Mouse (Mus musculus) large intestine, adult 2 months (tissue): Measurements from ENCODE around the gene Tsc22d2. TPM values are rescaled to one million over a fixed set of nuclear protein-coding genes. Genes with fewer than 3 reads are reported as not detected.
"Not testable (repeated sequence)": the region's sequence is repeated elsewhere in the genome, so short reads cannot be mapped to it uniquely, and the experiment has no call there.

ENCODE experiments used
- DNase-seq: peaks from one replicate; pipeline ENCODE4 v3.0.0-alpha.2; 2012; ENCODE audit warnings: low read depth, low spot score
- WGBS: fragments of 180-500 bp; shearing (Covaris S2); methylation state at CpG from one replicate; pipeline ENCODE4 v1.1.7; 2018; 5-methylcytosine and 5-hydroxymethylcytosine counted together
- polyA plus RNA-seq: library from polyadenylated mRNA; depleted of rRNA; stranded (reverse); fragments of >200 nt; gene quantifications from 2 replicates; pipeline ENCODE4 v1.2.3, GENCODE M21; 2012

The Tsc22d2 gene
- polyA plus RNA-seq, 1 experiment, result 4.2 TPM

DNA sequence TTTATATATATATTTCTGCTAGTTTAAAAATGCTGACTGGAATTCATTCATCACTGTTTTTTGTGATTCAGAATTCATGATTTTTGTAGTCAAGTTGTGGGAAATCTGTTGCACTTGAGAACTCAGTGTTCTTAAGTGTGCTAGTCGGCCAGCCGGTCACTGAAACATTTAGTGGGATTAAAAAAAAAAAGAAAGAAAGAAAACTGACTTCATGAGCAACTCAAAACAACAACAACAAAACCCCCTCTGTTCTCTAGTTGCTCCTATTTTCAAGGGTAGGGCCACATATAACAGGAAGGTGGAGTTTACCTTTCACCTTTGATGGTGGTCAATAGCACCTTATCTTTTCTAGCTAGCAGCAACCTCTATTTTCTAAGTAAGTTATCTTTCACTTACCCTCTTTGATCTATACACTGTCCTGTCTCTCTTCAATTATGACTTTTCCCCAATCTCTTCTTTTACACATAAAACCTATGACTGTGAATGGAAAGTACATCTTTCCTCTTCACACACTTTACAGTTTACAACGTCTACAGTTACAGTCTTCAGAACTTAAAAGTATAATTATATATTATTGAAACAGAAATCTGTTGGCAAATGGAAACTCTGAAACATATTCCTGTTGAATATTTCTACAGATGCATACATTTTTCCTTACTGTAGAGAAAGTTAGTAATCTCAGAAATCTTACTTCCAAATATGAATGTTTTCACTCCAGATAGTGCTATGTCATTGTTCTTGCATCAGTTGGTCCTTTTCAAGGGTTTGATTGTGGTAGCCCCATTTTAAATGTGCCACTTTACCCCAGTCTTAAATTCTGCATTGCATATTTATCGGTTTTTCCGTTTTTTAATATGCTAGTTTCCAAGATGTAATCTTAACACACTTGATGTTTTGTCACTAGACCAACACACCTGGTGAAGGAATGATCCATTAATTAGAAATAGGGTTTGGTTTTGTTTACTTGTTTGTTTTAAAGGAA lies 4.5 kb downstream of the Tsc22d2 start:
- WGBS, result 5% methylated on average over 5 of the region's 5 CpGs
- DNase-seq, result no peak

DNA sequence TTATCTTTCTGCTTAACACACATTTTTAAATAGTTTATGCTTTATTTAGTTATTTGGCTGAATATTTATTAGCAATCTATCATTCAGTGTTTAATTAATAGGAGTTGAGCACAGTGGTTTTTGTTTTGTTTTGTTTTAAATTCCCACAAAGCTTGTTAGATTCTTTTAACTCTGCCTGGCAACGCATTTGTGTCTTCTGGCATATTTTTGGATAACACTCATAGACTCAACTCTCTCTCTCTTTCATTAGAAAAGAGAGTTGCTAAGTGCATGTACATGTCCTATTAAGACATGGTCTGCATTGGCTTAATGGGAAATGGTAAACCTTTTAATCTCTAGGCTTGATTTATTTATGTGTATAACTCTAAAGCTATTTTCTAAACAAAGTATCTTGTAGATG lies 14.3 kb downstream of the Tsc22d2 start:
- no peak for DNase-seq
- WGBS, result 77% methylated on average over 1 of the region's 1 CpGs

DNA sequence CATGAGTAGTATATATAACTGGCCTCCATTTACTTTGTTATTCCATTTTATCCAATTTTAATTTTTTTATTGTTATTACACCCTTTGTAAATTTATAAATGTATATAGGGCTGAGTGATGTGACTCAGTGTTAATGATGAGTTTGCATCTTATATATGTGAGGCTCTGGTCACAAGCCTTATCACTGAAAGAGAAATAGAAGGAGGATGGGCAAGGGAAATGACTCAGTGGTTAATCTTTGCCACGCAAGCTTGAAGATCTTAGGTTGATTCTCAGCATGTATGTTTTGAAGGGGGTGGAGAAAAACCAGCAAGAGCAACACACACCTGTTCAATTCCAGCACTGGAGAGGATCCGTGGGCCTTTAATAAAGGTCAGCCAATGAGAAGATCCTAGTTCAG lies 19.9 kb downstream of the Tsc22d2 start:
- DNase-seq, result no peak
- WGBS, result 77% methylated on average over 2 of the region's 2 CpGs

DNA sequence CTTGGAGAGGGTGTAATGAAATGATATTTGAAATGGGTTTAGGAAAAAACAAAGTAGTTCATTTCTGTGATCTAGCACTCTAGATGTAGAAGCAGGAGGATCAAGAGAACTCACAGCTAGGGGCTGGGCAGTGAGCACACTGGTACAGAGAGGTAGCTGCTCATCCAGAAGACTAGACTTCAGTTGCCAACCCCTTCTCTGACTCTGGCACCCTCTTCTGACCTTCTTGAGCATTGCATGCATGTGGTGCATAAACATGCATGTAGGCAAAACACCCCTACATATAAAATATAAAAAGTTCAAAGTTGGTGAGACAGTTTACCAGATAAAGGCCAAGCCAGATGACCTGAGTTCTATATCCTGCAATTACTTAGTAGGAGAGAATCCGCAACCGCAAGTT lies 33.7 kb downstream of the Tsc22d2 start:
- DNase-seq, result no peak
- 99% methylated on average over 2 of the region's 2 CpGs for WGBS

DNA sequence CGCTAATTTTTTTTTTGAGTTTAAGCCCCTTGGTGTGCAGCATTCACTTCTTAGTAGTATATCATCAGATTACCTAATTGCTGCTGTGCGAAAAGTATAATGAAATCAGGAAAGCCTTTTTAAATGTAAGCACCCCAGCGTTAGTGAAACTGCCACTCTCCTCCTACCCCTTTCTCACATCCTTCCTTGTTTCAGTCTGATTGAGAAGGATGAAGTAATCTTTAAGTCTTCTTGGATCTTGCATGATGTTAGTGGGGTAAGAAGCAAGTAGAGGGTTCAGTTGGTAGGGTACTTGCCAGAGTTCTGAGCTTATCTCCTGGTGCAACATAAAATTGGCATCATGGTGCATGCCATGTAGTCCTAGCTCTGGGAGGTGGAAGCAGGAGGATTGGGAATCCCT lies 35.0 kb downstream of the Tsc22d2 start:
- 93% methylated on average over 3 of the region's 3 CpGs for WGBS
- DNase-seq, result no peak

DNA sequence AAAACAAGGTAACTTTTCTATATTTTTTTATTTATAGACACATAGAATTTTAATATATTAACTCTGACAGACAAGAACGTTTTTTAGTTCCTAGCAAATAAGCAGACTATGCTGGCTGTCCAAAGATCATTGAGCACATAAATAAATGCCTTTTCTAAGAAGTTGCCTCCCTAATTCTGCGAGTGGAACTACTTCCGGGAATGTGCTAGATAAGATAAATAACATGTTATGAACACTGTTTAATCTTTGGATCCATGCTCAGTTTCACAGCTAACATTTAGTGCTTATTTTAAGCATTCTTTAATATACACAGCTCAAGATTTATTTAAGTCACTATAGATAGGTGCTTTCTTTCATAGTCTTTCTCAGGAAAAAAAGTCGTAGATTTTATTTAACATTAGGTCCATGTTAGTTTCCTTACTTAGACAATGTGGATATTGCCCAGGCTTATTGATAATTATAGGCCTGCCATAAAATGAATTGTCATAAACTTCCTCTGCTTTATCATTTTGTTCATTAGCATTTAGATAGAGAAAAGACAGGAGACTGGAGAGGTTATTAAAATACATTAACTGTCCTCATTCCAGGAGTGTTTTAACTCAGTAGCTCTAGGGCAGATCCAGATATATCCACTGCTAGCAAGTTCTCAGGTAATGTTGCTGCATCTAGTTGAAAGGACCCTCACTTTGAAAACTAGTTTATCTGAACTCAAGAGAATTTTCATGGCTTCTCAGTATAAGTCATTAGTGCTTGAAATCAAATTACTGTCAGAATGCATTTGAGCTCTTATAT lies 40.1 kb downstream of the Tsc22d2 start:
- 24% methylated on average over 4 of the region's 4 CpGs for WGBS
- no peak for DNase-seq

DNA sequence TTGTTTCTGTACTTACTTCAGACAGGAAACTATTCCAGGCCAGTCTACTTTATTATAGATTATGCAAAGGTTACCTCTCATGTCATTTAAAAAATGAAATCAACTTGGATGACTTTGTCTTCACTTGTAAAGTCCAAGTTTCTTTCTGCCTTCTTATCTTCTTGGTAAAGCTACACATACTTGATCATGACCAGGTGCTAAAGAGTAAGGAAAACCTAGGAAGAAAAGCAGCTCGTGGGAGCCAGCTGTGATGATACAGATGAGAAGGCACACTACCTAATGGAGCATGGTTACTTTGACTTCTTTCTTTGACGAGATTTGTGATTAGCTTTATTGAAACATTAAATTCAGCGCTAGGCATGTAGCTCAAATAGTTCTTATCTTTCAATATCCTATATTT lies 40.7 kb downstream of the Tsc22d2 start:
- 86% methylated on average over 3 of the region's 3 CpGs for WGBS
- DNase-seq, result no peak

DNA sequence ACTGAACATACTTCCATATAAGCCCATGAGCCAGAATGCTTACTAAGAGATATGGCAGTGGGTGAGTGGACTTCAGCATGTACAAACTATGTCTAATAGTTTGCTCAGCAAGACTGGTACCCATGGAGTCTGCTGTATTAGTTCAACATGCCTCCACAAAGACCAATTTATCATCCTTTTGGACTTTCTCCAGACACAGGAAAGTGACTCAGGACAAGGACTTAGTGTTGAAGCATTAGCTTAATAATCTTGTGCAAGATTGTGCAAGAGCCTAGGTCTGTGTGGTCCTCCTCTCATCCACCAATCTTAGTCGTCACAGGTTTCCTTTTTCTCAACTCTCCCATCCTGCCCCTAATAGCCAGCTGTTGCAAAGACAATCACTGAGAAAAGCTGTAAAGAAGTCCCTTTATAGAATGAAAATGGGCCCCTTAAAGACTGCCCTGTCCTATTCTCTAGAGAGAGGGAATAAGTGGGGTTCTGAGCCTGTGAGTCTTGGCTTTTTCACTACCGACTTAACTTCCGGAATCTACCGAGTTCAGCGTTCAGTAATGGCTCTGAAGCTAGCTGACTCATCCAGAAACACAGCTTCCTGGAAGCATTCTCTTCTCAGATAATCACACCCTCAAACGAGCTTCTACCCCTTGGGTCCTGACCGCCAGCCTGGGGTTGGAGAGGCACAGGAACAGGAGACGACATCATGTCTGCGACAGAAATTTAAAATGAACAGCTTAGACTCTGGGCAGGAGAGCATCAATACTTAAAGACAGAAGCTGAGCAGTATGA lies 55.3 kb downstream of the Tsc22d2 start:
- WGBS, result 59% methylated on average over 9 of the region's 9 CpGs
- no peak for DNase-seq

DNA sequence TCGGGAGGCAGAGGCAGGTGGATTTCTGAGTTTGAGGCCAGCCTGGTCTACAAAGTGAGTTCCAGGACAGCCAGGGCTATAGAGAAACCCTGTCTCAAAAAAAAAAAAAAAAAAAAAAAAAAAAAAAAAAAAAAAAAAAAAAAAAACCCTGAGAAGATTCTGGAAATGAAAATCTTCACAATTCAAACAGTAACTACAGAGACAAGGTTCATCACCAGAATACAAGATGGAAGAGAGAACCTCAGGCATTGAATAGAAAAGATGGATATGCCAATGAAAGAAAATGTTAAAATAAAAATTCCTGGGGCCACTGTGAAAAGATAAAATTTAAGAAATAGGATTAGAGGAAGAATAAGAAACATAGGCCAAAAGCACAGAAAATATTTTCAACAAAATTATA lies 60.8 kb downstream of the Tsc22d2 start:
- DNase-seq, result not testable (repeated sequence)
- WGBS, result 76% methylated on average over 1 of the region's 1 CpGs

DNA sequence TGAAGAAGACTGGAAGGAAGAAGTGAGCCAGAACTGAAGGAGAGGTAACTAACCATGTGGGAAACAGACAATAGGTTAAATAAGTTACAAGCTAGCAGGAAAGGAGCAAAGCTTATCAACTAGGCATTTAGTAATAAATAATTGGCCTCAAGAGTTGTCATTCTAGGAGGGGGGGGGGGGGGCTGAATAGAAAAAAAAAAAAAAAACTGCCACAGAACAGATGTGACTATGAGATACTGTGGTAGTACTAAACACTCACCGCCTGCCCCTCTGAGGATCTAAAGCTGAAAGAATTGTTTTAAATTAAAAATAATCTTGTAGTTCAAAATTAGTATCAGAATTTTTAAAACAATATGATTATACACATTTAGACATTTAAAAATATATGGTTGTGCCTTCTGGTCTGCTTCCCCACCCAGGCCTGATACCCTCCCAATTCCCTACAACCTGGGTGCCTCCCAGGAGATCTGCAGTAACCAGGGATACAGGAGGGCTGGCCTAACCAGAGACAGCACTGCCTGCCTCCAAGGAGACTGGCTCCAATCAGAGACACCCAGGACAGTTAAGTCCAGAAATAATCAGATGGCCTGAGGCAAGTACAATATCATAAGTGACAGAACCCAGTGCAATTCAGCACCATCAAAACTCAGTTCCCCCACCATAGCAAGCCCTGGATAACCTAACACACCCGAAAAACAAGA lies 64.4 kb downstream of the Tsc22d2 start:
- DNase-seq, result no peak
- 87% methylated on average over 2 of the region's 2 CpGs for WGBS

DNA sequence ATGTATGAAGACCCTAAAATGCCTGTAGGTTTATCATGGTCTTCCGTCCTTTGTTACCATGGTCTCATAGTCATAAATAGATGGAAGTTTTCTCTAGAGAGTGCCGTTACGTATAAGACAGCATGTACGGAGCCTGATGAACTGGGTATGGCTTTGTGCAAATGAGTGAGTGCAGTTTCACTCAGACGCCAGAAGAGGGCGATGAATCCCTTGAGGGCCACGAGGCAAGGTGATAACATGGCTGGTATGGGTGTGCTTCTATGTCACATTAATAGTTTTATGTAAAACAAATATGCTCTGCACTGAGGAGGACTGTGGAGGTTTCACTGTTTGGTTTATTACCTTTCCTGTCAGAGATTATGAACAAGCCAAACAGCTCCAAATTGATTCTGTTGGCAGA lies 71.4 kb downstream of the Tsc22d2 start:
- DNase-seq, result no peak
- 74% methylated on average over 7 of the region's 7 CpGs for WGBS

DNA sequence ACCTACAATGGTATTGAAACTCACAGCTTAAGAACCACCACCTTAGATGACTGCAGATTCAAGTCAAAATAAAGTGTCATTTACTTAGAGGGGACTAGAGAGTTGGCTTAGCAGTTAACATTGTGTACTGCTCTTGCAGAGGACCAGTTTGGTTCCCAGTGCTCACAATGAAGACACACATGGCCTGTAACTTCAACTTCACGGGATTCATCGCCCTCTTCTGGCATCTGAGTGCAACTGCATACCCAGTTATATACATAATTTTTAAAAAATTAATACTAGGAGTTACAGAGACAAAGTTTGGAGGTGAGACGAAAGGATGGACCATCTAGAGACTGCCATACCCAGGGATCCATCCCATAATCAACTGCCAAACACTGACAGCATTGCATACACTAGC lies 72.6 kb downstream of the Tsc22d2 start:
- WGBS, result 73% methylated on average over 3 of the region's 3 CpGs
- DNase-seq, result no peak

DNA sequence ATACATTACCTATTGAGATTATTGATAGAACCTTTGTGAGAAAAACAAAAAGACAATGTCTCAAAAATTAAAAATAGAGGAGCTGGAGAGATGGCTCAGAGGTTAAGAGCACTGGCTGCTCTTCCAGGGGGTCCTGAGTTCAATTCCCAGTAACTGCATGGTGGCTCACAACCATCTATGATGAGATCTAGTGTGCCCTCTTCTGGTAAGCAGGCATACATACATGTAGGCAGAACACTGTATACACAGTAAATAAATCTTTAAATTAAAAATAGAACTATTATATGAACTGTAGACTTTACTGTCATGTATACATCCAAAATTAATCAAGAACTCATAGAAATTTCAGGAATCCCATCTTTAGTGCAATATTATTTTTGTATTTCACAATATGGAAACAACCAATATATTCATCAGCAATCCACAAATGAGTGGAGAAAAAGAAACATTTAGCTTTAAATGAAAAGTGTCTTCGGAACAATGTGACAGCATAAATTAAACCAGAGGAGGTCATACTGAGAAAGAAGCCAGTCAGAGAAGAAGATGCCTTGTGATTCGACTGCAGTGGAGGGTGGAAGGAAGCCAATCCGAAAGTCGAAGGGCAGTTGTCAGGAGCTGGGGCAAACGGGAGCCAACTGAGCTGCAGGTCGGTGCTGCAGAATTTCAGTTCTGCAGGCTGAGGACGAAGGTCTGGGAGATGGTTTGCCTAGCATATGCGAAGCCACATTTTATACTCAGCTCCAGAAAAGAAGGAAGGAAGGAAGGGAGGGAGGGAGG lies 73.7 kb downstream of the Tsc22d2 start:
- 63% methylated on average over 8 of the region's 8 CpGs for WGBS
- no peak for DNase-seq

DNA sequence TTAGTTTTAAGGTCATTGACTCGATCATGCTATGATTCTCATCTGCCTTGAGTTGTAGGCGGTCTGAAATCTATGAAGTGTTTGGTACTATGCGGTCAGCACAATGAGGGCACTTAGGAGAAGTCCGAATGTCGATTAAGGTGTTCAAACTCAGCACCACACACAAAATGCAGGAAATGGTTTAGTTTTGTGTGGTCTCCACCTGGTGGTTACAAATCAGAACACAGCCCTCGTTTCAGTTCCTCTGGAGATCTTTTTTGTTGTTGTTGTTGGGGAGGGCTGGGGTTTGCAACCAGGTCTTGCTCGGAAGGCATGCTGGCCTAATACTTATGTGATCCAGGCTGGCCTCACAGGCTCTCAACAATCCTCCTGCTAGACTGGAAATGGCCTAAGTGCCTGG lies 76.3 kb downstream of the Tsc22d2 start:
- WGBS, result 57% methylated on average over 7 of the region's 7 CpGs
- no peak for DNase-seq

DNA sequence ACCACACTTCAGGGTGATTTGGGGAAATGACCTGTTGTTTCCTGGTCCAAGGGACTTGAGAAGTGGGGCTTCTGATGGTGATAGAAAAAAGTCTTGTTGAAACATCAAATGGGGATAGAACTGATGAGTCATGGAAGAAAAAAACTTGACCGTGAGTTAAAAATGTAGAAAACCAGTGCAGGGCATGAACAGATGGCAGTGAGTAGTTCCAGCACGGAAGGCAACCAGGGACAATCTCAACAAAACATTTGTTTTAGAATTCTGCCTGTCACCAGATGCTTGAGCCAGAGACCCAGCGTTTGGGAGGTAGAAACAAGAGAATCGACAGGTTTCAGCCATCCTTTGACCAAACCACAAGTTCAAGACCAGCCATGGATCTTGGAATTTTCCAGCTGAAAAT lies 79.1 kb downstream of the Tsc22d2 start:
- DNase-seq, result no peak
- 80% methylated on average over 4 of the region's 4 CpGs for WGBS

DNA sequence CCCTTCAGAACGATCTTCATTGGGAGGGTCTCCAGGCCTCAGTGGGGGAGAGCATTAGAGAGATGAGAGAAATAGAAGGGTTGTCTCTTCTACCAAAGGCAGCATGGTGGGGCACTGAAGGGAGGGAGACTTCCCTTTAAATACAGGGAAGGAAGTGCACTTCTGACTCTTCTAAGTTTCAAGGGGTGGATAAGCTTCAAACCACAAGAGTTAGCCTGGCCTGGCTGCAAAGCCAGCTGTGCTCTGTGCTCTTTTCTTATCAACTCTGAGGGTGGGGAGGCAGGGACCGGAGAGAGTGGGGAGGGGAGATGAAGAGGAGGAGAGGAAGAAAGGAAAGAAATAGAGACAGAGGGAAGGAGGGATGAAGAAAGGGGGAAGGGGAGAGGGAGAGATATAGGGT lies 87.4 kb downstream of the Tsc22d2 start:
- DNase-seq, result no peak
- 69% methylated on average over 2 of the region's 2 CpGs for WGBS

DNA sequence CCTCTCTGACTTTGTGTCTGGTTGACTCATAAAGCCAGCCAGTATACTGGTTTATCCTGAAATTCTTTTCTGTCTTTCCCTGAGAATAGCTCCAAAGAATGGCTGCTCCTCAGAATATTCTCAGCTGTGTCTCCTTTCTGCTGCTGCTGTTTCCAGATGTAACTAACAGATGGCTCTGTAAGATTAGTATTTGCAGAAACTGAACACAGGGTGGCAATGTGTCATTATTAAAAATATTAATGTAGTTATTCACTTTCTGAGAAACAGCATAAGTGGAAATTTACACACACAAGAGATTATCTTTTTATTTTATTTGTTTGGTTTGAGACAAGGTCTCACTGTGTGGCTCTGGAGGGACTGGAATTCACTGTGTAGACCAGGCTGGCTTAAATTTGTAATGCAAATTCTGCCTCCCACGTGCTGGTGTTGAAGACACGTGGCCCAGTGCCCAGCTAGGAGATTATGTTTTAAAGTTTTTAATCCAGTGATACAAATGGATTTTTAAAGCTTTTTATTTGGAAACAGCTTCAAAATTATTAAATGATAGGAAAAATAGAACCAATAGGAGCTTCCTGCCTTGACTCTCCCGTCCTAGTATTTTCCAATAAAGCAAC lies 89.3 kb downstream of the Tsc22d2 start:
- WGBS, result 73% methylated on average over 3 of the region's 3 CpGs
- DNase-seq, result no peak

DNA sequence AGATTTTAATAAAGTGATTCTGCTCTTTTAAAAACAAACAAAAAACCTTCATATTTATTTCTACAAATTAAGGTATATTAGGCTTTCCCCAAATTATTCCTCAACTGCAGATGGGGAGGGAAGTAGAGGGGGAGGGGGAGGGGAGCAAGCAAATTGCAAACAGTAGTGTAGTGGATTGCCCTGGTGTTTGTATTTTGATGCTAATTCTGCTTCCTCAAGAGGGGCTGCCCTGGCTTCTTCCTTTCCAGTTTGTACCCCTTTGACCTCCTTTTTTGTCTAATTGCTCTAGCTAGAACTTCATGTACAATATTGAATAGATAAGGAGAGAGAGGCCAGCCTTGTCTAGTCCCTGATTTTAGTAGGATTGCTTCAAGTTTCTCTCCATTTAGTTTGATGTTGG lies 90.2 kb downstream of the Tsc22d2 start:
- no peak for DNase-seq
